Mouse (Mus musculus) testis, adult 2 months (tissue): ENCODE data around the gene Marc2.

Experiments
- CTCF ChIP-seq: fragments of 200-500 bp; IDR thresholded peaks from 2 replicates; pipeline ENCODE4 v1.5.1; 2012; ENCODE audit warnings: low read depth, mild to moderate bottlenecking, inconsistent platforms, low read length, moderate library complexity; ENCODE audit not compliant: control insufficient read depth, insufficient read depth, insufficient replicate concordance
- POLR2A ChIP-seq: fragments of 200-500 bp; IDR thresholded peaks from 2 replicates; pipeline ENCODE4 v1.6.1; 2012; ENCODE audit warnings: low read depth, mild to moderate bottlenecking, inconsistent platforms, low read length, moderate library complexity; ENCODE audit not compliant: control insufficient read depth

DNA sequence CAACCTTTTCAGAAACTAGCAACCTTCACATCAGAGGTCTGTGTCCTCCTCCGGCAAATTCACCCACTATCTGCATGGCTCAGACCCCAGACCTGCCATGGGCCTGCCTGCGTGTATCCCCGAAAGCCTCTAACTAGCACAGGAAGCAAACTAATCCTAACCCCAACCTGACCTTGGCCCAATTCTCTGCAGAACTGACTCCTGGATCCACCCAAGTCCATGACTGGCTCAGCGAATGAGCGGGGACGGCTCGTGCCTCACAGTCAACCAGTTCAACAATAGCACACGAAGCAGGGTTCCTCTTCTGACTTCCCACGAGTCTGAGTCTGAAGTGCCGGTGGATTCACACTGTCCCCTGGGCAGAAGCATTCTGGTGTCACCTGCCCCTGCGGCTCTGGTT is 27.7 kb upstream of the Marc2 start:
- TF ChIP-seq CTCF (no peak), POLR2A (no peak)
